Mouse (Mus musculus) layer of hippocampus, postnatal 10 days (tissue): ENCODE results near the gene Cblc. TPM values are rescaled to one million over a fixed set of nuclear protein-coding genes. Genes with fewer than 3 reads are reported as not detected.

Experiments used
- DNase-seq, 2 experiments: peaks; one replicate each; pipeline ENCODE4 v3.0.0; 2021; ENCODE audit warnings: low spot score in 2 of 2
- total RNA-seq, 2 experiments: library from RNA; stranded (reverse); gene quantifications; 2 replicates each; pipeline ENCODE4 v1.2.3; 2021

The Cblc gene
- total RNA-seq, 2 experiments from 2014 or later: not detected

DNA sequence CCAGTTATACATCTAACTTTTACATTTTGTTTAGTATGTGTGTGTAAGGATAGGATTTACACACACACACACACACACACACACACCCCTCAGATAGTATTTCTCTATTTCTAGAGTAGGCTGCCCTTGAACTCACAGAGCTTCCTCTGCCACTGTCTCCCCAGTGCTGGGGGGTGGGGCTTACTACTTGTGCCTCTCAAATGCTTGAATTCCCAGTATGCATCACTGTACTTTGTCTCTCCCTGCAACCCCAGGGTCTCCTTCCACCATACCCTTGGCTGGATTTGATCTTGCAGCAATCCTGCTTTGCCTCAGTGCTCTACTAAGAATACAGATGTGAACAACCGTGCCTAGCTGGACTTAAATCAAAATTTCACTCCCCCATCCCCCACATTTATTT, 42.5 kb downstream of the Cblc start:
- no peak for DNase-seq

DNA sequence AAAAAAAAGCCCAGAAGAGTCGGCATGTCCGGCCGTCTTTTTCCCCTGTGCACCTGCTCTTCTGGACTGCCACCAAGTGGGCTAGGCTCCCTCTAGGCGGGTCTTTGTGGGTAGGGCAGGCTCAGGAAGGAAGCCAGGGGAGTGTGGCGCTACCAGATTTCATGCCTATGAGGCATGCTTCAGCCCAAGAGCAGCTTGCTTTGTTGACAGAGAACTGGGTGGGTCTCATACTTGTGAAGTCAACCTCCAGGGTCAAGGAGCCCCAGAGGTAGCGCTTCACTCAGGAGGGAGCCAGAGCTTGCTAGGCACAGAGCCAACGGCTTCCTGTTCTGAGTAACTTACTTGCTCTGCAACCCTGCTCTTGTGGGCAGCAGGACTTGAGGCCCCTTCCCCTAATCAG, 43.0 kb downstream of the Cblc start:
- no peak for DNase-seq

DNA sequence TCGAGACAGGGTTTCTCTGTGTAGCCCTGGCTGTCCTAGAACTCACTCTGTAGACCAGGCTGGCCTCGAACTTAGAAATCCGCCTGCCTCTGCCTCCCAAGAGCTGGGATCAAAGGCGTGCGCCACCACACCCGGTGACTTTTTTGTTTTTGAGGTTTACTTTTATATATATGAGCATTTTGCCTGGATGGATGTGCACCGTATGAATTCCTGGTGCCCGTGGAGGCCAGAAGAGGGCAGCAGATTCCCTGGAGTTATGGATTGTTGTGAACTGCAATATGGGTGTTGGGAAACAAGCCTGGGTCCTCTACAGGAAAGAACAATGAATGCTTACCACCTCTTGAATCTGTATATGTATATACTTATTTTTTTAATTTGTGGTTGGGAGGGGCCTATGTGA, 44.0 kb downstream of the Cblc start:
- DNase-seq: no peak

DNA sequence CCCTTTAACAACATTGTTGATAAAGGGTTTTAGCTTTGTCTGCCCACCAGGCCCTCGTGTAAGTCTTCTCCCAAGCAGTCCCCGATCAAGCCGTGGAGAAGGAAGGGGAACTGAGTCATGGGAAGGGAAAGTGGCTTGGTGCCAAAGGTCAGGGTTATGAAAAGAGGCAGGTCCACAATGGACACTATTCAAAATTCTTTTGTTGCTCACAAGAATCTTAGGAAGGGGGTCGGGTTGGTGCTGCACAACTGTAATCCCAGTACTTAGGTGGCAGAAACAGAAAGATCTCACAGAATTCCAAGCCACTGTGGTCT, 45.6 kb downstream of the Cblc start:
- DNase-seq: no peak

DNA sequence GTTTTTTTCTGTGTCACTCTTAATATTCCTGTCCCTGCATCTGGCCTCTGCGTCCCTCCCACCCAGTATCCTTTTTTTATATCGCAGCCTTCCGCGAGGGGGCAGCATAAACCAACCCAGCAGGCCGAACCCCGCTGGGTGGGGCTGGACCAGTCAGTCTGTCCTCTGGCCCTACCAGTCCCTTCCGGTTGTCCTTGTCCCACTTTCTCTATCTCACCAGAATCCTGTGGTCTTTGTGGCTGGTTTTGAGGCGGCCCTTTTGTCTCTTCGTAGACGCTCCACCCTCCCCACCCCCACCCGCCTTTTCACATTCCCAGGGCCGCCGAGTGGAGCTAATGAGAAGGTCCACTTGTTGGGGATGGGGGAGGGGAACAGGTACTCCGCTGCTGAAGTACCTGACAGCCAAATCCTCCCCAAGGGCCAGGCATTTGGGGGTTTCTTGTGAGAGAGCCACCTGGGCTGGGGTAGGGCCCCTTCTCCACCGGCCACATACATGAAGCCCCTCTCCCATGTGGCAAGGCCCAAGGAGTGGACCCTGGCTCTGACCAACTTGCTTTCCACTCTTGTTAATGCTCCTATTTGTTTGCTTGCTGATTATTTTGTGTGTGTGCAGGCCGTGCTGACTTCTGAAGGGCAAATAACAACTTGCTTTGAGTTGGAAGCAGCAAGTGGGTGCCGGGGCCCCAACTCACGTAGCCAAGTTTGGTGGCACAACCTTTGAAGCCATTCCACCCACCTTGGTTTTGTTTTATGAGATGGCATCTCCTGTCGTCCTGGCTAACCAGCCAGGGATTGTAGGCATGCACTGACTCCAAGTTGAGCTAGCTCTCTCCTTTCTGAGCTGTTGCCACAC, 46.2 kb downstream of the Cblc start, which contains the start of gene Nectin2:
TSS of gene Nectin2 (minus strand) at position 267 of the 853 bp plus-strand sequence.
- DNase-seq: peak; percentile 89 to 91

DNA sequence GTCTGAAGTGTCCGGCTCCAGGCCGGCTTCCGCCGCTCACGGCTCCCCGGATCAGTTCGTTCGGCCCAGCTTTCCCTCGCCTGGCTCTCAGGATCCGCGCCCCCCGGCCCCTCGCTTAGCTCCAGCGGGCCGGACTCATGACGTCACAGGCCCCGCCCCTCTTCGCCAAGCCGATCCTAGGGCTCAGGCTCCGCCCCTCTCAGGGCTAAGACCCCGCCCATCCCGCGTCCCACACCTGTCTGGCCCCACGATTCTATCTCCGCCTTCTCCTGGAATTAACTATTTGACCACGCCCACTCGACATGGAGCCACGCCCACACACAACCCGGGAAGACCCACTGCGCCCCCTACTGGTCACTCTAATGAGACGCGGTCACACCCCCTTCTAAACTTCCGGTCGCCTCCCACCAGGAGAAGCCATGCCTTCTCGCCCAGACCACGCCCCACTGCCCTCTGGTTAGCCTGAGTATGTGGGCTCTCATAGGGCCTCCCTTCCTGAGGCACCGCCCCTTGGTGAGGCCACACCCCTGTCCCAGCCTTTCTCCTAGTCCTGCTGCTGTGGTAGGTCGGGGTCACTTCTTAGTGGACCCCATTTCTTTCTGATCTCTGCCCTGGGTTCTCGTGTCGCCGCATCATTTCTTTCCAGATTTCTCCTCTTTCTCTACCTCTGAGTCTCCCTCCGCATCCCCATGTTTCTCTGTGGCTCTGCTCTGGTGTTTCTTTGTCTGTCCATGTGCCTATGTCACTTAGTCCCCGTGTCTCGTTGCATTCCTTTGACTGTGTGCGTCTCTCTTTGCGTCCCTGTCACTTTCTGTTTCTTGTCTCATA, 47.0 kb downstream of the Cblc start:
- DNase-seq: peak; percentile 99

DNA sequence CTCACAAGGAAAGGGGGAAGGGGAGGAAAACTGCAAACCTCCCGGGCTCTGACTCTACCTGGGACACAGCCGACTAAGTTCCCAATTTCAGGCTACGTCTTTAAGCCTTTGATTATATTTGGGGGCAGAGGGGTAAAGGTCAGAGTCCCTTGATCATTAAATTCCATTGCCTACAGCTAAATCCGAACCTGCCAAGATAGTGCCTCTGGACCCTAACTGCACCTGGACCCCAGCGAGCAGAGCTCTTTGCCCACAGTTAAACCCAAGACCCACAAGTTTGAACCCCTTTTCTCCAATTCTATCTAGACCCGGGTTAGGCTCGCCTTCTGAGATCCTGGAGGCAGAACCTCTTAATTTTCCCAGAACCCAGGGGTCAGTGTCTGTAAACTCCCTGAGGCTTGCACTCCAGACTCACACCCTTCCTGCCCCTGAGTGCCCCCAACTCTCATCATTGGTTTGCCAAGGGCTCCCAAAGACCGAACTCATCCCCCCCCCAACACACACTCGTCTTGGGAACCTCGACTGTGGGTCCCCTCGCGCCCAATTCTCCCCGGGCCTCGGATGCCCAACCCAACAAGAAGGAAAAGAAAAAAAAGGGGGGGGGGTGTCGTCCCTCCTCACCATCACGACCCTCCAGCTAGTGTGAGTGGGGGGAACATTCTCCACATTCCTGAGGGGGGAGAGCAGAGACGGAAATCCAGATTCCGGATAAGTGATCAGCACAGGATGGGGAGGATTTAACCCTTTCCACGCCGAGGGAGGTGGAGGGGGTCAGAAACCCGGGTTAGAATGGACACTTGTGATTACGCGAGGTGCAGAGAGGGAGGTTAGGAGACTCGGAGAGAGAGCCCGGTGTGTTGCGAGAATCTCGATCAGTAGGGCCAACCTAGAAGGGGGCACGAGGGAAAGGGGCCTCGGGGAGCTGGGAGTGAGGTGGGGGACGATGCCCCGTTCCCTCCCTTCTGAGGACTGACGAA, 48.1 kb downstream of the Cblc start:
- peak; percentile 52 to 59 for DNase-seq

DNA sequence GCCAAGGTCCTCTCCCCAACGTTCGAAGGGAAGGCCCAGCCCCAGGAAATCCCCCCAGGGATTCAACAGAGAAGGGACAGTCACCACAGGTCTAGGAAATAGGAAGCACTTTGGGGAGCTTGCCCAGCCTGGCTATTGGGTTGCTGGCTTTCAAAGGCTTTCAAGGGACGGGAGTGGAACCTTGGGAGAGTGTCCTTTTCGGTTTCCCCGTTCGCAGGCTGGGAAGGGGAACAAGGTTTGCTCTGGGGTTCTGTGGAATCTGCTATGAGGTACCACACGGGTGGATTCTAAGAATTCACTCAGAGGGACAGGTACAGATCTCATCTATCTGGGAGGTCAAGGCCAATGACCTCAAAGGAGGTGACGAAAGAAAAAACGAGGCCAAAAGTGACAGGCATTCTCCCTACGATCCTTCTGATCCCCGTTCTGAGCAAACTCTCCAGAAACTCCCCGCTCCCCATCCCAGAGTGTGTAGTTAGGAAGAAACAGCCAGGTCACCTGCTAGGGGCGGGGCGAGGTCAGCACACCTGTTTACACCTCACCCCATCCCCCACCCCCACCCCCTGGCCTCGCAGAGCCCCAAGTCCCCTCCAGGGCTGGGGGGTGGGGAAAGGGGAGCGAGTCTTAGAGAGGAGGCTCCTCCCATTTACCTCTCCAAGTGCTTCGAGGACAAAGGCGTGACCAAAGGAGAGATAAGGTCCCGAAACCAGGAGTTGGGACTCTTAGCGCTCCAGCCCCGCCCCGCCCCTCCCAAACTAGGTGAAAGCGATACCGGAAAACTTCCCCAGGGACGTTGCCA, 49.0 kb downstream of the Cblc start:
- DNase-seq: no peak

DNA sequence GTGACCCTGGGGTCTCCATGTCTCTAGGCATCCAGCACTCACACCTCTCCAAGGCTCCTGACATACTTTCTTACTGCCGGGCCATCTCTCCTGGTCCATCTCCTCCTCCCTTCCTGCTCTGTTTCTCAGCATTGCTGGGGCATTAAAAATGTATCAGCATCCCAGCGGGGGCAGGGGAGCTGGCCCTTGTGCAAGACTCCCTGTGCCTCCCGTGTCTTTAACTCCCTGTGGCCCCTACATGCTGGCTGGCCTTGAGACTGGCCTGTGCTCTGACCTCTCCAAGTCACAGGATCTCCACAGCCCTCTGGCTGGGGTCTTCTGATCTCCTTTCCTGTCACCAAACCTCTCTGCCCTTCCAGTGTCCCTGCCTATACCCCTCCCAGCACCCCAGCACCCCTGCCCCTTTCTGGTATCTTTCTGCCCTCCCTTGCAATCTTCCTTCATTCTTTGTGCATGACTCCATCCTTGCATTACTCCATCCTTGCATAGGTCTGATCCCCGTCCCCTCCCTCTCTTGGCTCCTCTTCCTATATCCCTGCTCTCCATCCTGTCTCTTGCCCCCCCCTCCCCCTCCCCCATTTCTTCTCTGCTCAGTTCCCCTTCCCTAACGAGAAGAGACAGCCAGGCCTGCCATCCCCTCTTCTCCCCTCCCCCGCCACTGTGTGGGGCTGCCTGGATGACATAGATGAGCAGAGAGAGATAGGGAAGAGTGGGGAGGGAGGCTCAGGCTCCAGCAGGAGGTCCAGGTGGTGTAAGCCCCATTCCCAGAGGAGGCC, 50.0 kb downstream of the Cblc start:
- no peak for DNase-seq

DNA sequence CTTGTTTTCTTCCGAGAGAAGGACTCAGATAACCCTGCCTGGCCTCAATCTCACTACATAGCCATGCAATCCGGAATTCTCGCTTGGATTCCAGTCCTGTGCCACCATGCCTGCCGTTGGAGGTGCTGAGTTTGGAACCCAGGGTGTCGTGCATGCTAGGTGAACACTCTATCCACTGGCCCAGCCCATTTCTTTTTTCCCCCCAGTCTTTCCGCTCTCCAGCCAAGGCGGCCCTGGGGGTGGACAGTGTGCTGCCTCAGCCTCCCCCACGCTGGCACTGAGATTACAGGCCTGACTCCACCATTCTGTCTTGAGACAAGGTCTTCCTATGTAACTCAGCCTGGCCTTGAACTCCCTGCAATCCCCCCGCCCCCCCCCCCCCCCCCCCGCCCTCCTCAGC, 50.6 kb downstream of the Cblc start:
- DNase-seq: no peak

DNA sequence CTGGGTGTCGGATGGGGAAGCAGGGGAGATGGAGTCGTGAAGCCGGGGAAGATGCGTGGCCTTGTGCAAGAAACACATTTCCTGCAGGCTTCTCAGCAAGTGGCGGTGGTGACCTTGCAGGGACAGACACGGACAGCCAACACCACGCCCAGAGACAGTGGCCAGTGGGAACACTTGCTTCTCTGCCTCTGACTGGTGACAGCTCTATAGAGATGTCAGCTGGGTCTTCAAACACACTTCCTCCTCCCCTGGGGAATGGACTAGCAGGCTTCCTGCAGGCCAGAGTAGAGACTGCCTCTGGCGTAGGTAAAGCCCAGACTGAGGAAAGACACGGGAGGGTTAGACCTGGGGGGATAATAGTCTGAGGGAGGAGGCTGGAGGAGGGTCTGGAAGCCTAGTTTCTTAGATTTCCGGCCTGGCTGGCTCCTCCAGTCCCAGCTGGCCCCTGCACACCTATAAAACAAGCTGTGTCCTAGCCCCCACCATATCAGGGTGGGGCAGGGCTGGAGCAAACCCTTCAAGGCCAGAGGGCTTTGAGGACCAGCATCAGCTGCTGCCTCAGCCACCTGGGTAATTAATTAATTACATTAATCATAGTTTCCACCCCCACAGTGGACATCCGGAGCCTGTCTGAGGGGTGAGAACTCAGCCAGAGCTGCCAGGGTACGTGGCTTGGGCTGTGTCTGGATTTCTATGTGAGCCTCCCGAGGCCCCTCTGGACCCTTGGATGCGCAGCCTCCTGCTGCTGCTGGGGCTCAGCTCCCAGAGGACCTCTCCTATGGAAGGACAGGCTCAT, 51.8 kb downstream of the Cblc start:
- no peak for DNase-seq

DNA sequence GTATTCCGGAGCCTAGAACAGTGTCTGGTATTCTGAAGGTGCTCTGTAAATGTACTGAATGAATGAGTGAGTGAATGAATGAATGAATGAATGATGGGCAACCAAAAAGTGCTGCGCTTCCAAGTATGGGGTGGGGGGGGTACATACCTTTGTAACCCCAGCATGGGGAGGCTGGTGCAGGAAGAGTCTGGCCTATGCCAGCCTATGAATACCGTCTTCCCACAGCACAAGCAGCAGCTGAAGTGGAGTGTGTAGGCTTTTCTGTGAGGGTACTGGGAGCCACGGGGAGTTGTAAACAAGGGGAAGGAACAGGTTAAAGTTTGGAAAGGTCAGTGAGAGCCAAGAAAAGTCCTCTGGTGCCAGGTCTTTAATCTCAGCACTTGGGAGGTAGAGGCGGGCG, 52.8 kb downstream of the Cblc start:
- no peak for DNase-seq

DNA sequence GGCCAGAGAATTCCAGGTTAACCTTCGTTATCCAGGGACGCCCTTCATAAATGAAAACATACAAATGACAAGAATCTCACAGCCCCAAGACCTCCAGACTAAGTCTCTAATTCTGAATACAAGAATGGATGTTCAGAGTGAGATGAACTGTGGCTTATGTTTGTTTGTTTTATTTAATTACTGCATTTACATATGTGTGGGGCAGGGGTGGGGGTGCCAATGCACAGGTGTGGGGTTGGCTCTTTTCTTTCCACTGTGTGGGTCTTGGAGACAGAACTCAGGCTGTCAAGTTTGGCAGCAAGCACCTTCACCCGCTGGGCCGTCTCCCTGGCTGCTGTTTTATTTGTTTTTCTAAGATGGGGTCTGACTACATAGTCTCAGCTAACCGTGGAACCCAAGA, 54.1 kb downstream of the Cblc start:
- DNase-seq: no peak

DNA sequence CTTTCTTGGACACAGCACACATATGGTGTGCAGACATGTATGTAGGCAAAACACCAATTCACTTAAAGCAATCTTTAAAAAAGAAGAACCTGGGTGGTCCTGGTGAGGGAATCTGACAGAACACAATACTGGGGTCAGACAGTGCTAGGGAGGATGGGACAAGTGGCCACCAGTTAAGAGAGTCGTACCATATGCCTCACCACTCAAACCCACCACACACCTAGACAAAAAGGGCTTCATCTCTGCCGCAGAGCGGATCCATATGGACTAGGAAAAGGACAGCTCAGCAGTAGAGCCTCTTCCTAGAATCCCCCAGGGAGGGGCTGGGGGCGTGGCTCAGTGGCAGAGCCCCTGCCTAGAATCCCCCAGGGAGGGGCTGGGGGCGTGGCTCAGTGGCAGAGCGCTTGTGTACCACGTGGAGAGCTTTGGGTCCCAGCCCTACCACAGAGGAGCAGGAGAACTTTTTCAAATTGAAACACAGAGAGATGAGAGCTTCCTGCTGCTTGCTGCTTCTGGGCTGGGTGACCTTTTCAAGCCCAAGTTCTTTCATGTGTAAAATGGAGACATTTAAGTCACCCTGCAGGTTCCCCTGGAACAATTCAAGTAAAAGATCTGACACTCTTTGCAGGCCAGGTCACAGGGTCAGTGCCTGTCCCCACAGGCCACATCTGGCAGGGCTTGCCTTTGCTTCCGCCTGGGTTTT, 55.1 kb downstream of the Cblc start:
- DNase-seq: no peak

DNA sequence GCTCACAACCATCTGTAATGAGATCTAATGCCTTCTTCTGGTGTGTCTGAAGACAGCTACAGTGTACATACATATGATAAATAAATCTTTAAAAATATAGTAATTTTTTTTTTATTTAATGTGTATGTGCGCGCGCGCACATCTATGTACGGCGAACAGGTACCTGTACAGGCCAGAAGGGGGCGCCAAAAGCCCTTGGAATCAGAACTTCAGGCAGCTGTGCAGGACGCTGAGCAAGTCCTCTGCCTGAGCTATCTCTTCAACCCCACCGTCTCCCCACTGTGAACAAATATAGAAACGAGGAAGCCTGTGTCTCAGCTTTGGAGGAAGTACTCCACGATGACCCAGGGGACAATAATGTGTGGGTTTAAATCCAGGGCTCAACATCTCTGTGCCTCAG, 56.3 kb downstream of the Cblc start:
- peak in 1 of 2 experiments; percentile 26 for DNase-seq

DNA sequence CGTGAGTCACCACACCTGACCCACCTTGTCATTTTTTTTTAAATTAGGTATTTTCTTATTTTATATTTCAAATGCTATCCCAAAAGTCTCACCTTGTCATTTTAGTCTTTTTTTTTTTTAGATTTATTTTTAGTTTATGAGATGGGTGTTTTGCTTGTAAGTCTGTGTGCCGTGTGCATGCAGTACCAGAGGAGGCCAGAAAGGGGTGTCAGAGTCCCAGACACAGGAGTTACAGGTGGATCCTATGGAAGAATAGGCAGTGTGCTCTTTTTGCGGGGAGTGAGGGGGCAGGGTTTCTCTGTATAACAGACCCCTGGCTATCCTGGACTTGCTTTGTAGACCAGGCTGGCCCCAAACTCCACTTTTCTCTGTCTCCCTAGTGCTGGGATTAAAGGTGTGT, 57.8 kb downstream of the Cblc start:
- DNase-seq: no peak

DNA sequence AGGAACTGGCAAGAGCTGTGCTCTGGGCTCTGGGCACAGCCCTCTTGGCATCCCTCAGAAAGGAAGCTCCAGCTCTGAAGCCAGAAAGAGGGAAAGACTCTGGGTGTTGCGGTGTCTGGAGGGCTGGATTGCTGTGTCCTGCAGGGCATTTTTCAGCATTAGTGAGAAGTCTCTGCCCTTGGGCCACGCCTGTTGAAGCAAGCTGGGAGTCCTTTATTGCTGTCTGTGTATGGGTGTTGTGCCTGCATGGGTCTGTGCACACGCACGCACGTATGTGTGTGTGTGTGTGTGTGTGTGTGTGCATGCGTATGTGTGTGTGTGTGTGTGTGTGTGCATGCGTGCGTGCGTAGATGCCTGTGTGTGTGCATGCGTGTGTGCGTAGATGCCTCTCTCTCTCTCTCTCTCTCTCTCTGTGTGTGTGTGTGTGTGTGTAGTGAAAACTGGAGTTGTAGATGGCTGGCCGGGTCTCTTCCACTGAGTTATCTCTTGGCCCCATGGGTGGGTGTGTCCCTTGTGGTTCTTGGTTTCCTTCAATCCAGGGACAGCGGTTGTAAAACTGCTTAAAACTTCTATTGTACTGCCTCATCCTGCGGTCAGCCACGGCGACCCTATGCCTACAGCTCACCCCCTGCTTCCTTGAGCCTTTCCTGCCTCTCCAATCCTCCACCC, 60.1 kb downstream of the Cblc start:
- DNase-seq: no peak

DNA sequence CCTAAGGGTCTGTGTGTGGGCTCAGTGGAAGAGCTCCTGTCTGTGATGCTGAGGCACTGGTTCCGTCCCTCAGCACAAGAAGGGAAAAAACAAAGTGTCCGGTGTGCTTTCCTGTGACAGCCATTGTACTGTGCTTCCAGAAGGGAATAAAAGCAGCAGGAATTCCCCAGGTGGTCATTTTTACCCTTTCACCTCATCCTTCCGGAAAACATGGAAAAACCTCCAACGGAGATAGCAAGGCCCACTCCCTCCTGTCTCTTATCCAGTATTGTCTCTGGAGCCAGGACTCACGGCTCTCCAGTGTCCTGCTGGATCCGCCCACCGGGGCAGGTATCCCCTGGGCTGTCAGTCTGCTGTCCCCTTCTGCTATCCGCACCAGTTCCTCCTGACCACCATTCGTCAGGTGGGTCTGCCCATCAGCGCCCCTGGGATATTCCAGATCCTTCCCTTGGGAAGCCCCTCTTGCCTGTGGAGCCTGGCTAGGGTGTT, 62.4 kb downstream of the Cblc start:
- no peak for DNase-seq
